Mouse (Mus musculus) G1E (cell line): ENCODE results near the gene Olfr1195.

Experiments
- CTCF ChIP-seq: IDR thresholded peaks from 2 replicates; pipeline ENCODE4 v1.5.1; 2012; ENCODE audit warnings: low read depth, low read length, inconsistent platforms, mixed read lengths
- GATA1 ChIP-seq: IDR thresholded peaks from 2 replicates; pipeline ENCODE4 v1.6.1; 2012; ENCODE audit warnings: borderline replicate concordance, low read length, inconsistent platforms, mixed read lengths
- GATA2 ChIP-seq: IDR thresholded peaks from 2 replicates; pipeline ENCODE4 v1.6.1; 2012; ENCODE audit warnings: low read depth, low read length, inconsistent platforms, borderline replicate concordance
- TAL1 ChIP-seq: conservative IDR thresholded peaks from 2 replicates; pipeline ENCODE4 v1.6.1; 2012; ENCODE audit warnings: low read depth, low read length, inconsistent platforms, mixed read lengths

DNA sequence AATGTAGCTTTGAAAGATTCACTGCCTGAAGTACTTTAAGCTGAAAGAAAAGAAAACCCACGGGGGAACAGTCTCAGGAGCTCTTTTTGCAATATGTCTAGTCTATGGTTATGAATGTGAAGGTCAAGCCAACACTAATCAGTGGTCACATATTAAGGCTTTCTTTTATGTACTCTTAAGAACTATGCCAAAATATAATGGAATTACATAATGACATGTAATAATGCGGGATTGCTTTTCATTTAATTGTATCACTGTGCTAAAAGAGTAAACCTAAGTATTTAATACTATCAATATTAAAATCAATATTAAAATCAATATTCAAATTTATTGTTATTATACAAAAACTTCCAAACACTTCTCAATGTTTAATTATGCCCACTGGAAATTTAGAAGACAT lies 15.5 kb upstream of the Olfr1195 start, which contains the start of gene Olfr1196:
- TF ChIP-seq TAL1 (no peak), CTCF (no peak), GATA1 (no peak), GATA2 (no peak)
